In genomic region chr19:43141646-43142045, GRCm38 (mm10) we compare ENCODE assay signal across 27 mouse cellular contexts.
DNase-seq lines count a peak whose midpoint lies in the region; ATAC-seq and TF ChIP-seq lines count a peak whose summit lies in the region.
"Had no signal": no experiment of that assay in that cellular context is flagged by ENCODE, and none has a peak within 500 bp of the region (broad histone marks: within the 10 kb centered on the region; RNA-seq: fewer than 3 reads in every experiment).

No protein-coding gene starts in this region.

- H3K4me3 ChIP-seq in heart, postnatal 0 days (ENCODE audit: low read depth, low read length), result no peak overlapping the region
- H3K4me3 ChIP-seq: embryonic facial prominence, embryonic 10.5 days; embryonic facial prominence, embryonic 15.5 days; forebrain, embryonic 12.5 days; heart, embryonic 10.5 days; left cerebral cortex, adult 2 months; liver, embryonic 12.5 days had no signal

- H3K27me3 ChIP-seq in heart, postnatal 0 days (ENCODE audit: control insufficient read depth, insufficient read depth, low read length), result no peaks in the 10 kb centered on the region
- H3K27me3 ChIP-seq: embryonic facial prominence, embryonic 15.5 days; forebrain, embryonic 12.5 days; liver, embryonic 12.5 days had no signal

- H3K4me2 ChIP-seq in heart, postnatal 0 days (ENCODE audit: low read depth, low read length), result no peak overlapping the region
- H3K4me2 ChIP-seq: embryonic facial prominence, embryonic 15.5 days; forebrain, embryonic 12.5 days; liver, embryonic 12.5 days had no signal

- TF ChIP-seq CTCF in heart, postnatal 0 days (IDR thresholded peaks at IDR 0.05; ENCODE audit: low read depth), result no peak

- intact Hi-C loops in left cerebral cortex, postnatal 14 days (cut with DNase I), result no loop called here
- intact Hi-C loops in left cerebral cortex, postnatal 10 days (cut with DNase I), result no loop called here

- no peak for TF ChIP-seq EP300 in heart, postnatal 0 days (IDR thresholded peaks at IDR 0.05; ENCODE audit: low read depth)

- WGBS in heart, postnatal 0 days, result 43% methylated on average over 3 of the region's 3 CpGs

- H3K27ac ChIP-seq in heart, postnatal 0 days (ENCODE audit: low read depth), result no peak overlapping the region
- H3K27ac ChIP-seq: embryonic facial prominence, embryonic 10.5 days; embryonic facial prominence, embryonic 15.5 days; forebrain, embryonic 12.5 days; heart, embryonic 10.5 days; left cerebral cortex, adult 2 months; liver, embryonic 12.5 days had no signal

- no peaks in the 10 kb centered on the region for H3K36me3 ChIP-seq in heart, postnatal 0 days (replicated peaks; ENCODE audit: control insufficient read depth, insufficient read depth, low read length)
- H3K36me3 ChIP-seq: embryonic facial prominence, embryonic 10.5 days; embryonic facial prominence, embryonic 15.5 days; forebrain, embryonic 12.5 days; G1E; heart, embryonic 10.5 days; liver, embryonic 12.5 days had no signal

- no peak overlapping the region for H3K9ac ChIP-seq in heart, postnatal 0 days (replicated peaks; ENCODE audit: low read depth, low read length)
- H3K9ac ChIP-seq: embryonic facial prominence, embryonic 15.5 days; forebrain, embryonic 12.5 days; forebrain, postnatal 0 days; liver, embryonic 12.5 days; liver, postnatal 0 days had no signal

- H3K9me3 ChIP-seq in heart, postnatal 0 days (replicated peaks; ENCODE audit: control insufficient read depth, low read length), result no peaks in the 10 kb centered on the region
- H3K9me3 ChIP-seq: embryonic facial prominence, embryonic 10.5 days; embryonic facial prominence, embryonic 15.5 days; forebrain, embryonic 12.5 days; G1E; heart, embryonic 10.5 days; liver, embryonic 12.5 days had no signal

- no peak for ATAC-seq in heart, postnatal 0 days (ENCODE audit: insufficient read depth, low read depth)
- ATAC-seq: forebrain, postnatal 0 days; hindbrain, embryonic 16.5 days; liver, embryonic 12.5 days; liver, postnatal 0 days had no signal

- H3K4me1 ChIP-seq in heart, postnatal 0 days (ENCODE audit: control insufficient read depth, insufficient read depth), result no peaks in the 10 kb centered on the region
- H3K4me1 ChIP-seq: forebrain, embryonic 12.5 days; heart, embryonic 10.5 days; liver, embryonic 12.5 days had no signal

- DNase-seq in heart, postnatal 0 days (ENCODE audit: low spot score), result peak; percentile 13
- no peak for DNase-seq in heart, adult 18-20 months
- DNase-seq in kidney, postnatal 14 days, result peak; percentile 6
- DNase-seq in kidney, adult 18-20 months, result no peak
- DNase-seq in left cerebral cortex, postnatal 14 days (ENCODE audit: low spot score in 2 of 2), result peak; percentile 1 to 9
- no peak for DNase-seq in left cerebral cortex, postnatal 10 days (ENCODE audit: extremely low spot score in 1 of 2, low spot score in 2 of 2)
- DNase-seq in right cerebral cortex, postnatal 10 days (ENCODE audit: low spot score in 2 of 2), result peak; percentile 24 to 33
- DNase-seq in right cerebral cortex, postnatal 14 days, result no peak
- DNase-seq: adrenal gland, adult 8-10 months; cerebellum, adult 8-10 months; cerebellum, postnatal 25 days; forebrain, postnatal 0 days; left cerebral cortex, postnatal 4 days; liver, postnatal 0 days; midbrain, embryonic 14.5 days; retina, postnatal 1 day; spleen, adult 18-20 months; thymus, adult 2 months; thymus, postnatal 36 days had no signal

Comparison
In these comparisons a context has a peak if more than half of its experiments do, and no peak if none do; other contexts are left out.
1. DNase-seq: peak in heart, postnatal 0 days (single experiment), kidney, postnatal 14 days (single experiment), left cerebral cortex, postnatal 14 days (2 of 2) and right cerebral cortex, postnatal 10 days (2 of 2); none in heart, adult 18-20 months (0 of 2), kidney, adult 18-20 months (single experiment), left cerebral cortex, postnatal 10 days (0 of 2) and right cerebral cortex, postnatal 14 days (single experiment).